Mouse (Mus musculus) forebrain, embryonic 15.5 days (tissue): ENCODE measurements around the gene Wnt16. TPM values are rescaled to one million over a fixed set of nuclear protein-coding genes. Genes with fewer than 3 reads are reported as not detected.
A peak's percentile ranks its signal among the peaks of the same experiment; 100 is the strongest.

Experiments
- ATAC-seq: fragments of 200-750 bp; cut with Nextera tagmentation; replicated peaks from 2 replicates; pipeline ENCODE4 v1.8.0; 2017; ENCODE audit warnings: mild to moderate bottlenecking, moderate TSS enrichment, moderate library complexity
- H3K27ac ChIP-seq: fragments of 300-500 bp; sonication (generic); replicated peaks from 2 replicates; pipeline ENCODE4 v1.5.1; 2015; ENCODE audit warnings: mild to moderate bottlenecking, inconsistent platforms
- H3K27me3 ChIP-seq: fragments of 300-500 bp; sonication (generic); 2 replicates; pipeline ENCODE4 v1.6.1; 2015; ENCODE audit warnings: inconsistent platforms
- H3K36me3 ChIP-seq: fragments of 300-500 bp; sonication (generic); 2 replicates; pipeline ENCODE4 v1.6.1; 2015; ENCODE audit warnings: mild to moderate bottlenecking, inconsistent platforms
- H3K4me1 ChIP-seq: fragments of 300-500 bp; sonication (generic); 2 replicates; pipeline ENCODE4 v1.6.1; 2015; ENCODE audit warnings: inconsistent platforms
- H3K4me2 ChIP-seq: fragments of 300-500 bp; sonication (generic); replicated peaks from 2 replicates; pipeline ENCODE4 v1.6.1; 2015; ENCODE audit warnings: mild to moderate bottlenecking, inconsistent platforms
- H3K4me3 ChIP-seq: fragments of 300-500 bp; sonication (generic); 2 replicates; pipeline ENCODE4 v1.5.1; 2015; ENCODE audit warnings: mild to moderate bottlenecking, inconsistent platforms
- H3K9ac ChIP-seq: fragments of 300-500 bp; sonication (generic); replicated peaks from 2 replicates; pipeline ENCODE4 v1.6.1; 2015; ENCODE audit warnings: mild to moderate bottlenecking, inconsistent platforms
- H3K9me3 ChIP-seq: fragments of 300-500 bp; sonication (generic); 2 replicates; pipeline ENCODE4 v1.6.1; 2016; ENCODE audit warnings: inconsistent platforms
- WGBS: fragments of 180-500 bp; shearing (Covaris S2); methylation state at CpG from one replicate; pipeline ENCODE4 v1.1.7; 2015; ENCODE audit warnings: mixed read lengths; 5-methylcytosine and 5-hydroxymethylcytosine counted together
- polyA plus RNA-seq: library from polyadenylated mRNA; unstranded; fragments of >200 nt; fragmentation: Nextera tagmentation; extraction: Ambion mirVana; gene quantifications from 2 replicates; pipeline ENCODE4 v1.2.1, GENCODE M21; 2015

Wnt16 gene
- polyA plus RNA-seq, 1 experiment from 2014 or later = 0.36 TPM

GRCm38 (mm10) chr6:22330169-22330960 is 42.3 kb downstream of the Wnt16 start:
- no peaks in the 10 kb centered on the region for H3K27me3 ChIP-seq
- no peak overlapping the region for H3K4me2 ChIP-seq
- H3K9ac ChIP-seq = no peak overlapping the region
- H3K36me3 ChIP-seq = no peaks in the 10 kb centered on the region
- no peak overlapping the region for H3K4me3 ChIP-seq
- peaks cover 3% of the 10 kb centered on the region; the same call in 1 of the 2 replicates for H3K4me1 ChIP-seq
- WGBS = 90% methylated on average over 13 of the region's 13 CpGs
- no peaks in the 10 kb centered on the region for H3K9me3 ChIP-seq
- no peak for ATAC-seq
- no peak overlapping the region for H3K27ac ChIP-seq

- whole genome bisulfite sequencing = 94% methylated on average over 2 of the region's 2 CpGs
- no peaks in the 10 kb centered on the region for H3K9me3 ChIP-seq
- H3K9ac ChIP-seq = no peak overlapping the region
- no peaks in the 10 kb centered on the region for H3K36me3 ChIP-seq
- H3K4me1 ChIP-seq = no peaks in the 10 kb centered on the region
- H3K4me2 ChIP-seq = no peak overlapping the region
- ATAC-seq = no peak
- no peaks in the 10 kb centered on the region for H3K27me3 ChIP-seq
- no peak overlapping the region for H3K27ac ChIP-seq
- no peak overlapping the region for H3K4me3 ChIP-seq
Measured at GRCm38 (mm10) chr6:22332548-22332947, 44.5 kb downstream of the Wnt16 start.

GRCm38 (mm10) chr6:22339763-22340542 is 51.9 kb downstream of the Wnt16 start:
- Histone ChIP-seq H3K27ac (no peak overlapping the region), H3K4me3 (no peak overlapping the region), H3K36me3 (no peaks in the 10 kb centered on the region), H3K4me2 (no peak overlapping the region), H3K9me3 (no peaks in the 10 kb centered on the region), H3K4me1 (no peaks in the 10 kb centered on the region), H3K9ac (no peak overlapping the region), H3K27me3 (no peaks in the 10 kb centered on the region)
- 95% methylated on average over 15 of the region's 15 CpGs for WGBS
- ATAC-seq = no peak

- Histone ChIP-seq H3K9me3 (no peaks in the 10 kb centered on the region), H3K27ac (no peak overlapping the region), H3K4me2 (no peak overlapping the region), H3K27me3 (no peaks in the 10 kb centered on the region), H3K4me1 (no peaks in the 10 kb centered on the region), H3K4me3 (no peak overlapping the region), H3K36me3 (no peaks in the 10 kb centered on the region), H3K9ac (no peak overlapping the region)
- no peak for ATAC-seq
- WGBS = 96% methylated on average over 14 of the region's 14 CpGs
Measured at GRCm38 (mm10) chr6:22340779-22341178, 52.8 kb downstream of the Wnt16 start.

- no peak overlapping the region for H3K9ac ChIP-seq
- no peak overlapping the region for H3K27ac ChIP-seq
- no peaks in the 10 kb centered on the region for H3K27me3 ChIP-seq
- H3K4me3 ChIP-seq = no peak overlapping the region
- no peaks in the 10 kb centered on the region for H3K36me3 ChIP-seq
- peaks cover 8% of the 10 kb centered on the region for H3K4me1 ChIP-seq
- H3K9me3 ChIP-seq = no peaks in the 10 kb centered on the region
- H3K4me2 ChIP-seq = no peak overlapping the region
- WGBS = 85% methylated on average over 3 of the region's 3 CpGs
- ATAC-seq = no peak
Measured at GRCm38 (mm10) chr6:22343292-22343691, 55.3 kb downstream of the Wnt16 start.

- H3K27me3 ChIP-seq = no peaks in the 10 kb centered on the region
- H3K9ac ChIP-seq = no peak overlapping the region
- H3K27ac ChIP-seq = no peak overlapping the region
- peaks cover 8% of the 10 kb centered on the region for H3K4me1 ChIP-seq
- H3K36me3 ChIP-seq = no peaks in the 10 kb centered on the region
- 93% methylated on average over 6 of the region's 6 CpGs for WGBS
- H3K4me2 ChIP-seq = no peak overlapping the region
- H3K4me3 ChIP-seq = no peak overlapping the region
- ATAC-seq = no peak
- no peaks in the 10 kb centered on the region for H3K9me3 ChIP-seq
Measured at GRCm38 (mm10) chr6:22343706-22344105, 55.7 kb downstream of the Wnt16 start.

GRCm38 (mm10) chr6:22344443-22344842 is 56.4 kb downstream of the Wnt16 start:
- no peaks in the 10 kb centered on the region for H3K9me3 ChIP-seq
- H3K4me2 ChIP-seq = no peak overlapping the region
- peaks cover 8% of the 10 kb centered on the region for H3K4me1 ChIP-seq
- no peak for ATAC-seq
- no peak overlapping the region for H3K4me3 ChIP-seq
- WGBS = 66% methylated on average over 6 of the region's 6 CpGs
- no peak overlapping the region for H3K9ac ChIP-seq
- no peaks in the 10 kb centered on the region for H3K36me3 ChIP-seq
- no peak overlapping the region for H3K27ac ChIP-seq
- H3K27me3 ChIP-seq = no peaks in the 10 kb centered on the region

- H3K36me3 ChIP-seq = no peaks in the 10 kb centered on the region
- H3K27me3 ChIP-seq = no peaks in the 10 kb centered on the region
- H3K4me3 ChIP-seq = no peak overlapping the region
- no peak overlapping the region for H3K4me2 ChIP-seq
- H3K9me3 ChIP-seq = no peaks in the 10 kb centered on the region
- WGBS = 77% methylated on average over 8 of the region's 8 CpGs
- H3K9ac ChIP-seq = no peak overlapping the region
- H3K4me1 ChIP-seq = peaks cover 8% of the 10 kb centered on the region
- ATAC-seq = 0 out of 2 replicates have a peak, but pooled peaks have one; percentile 26
- no peak overlapping the region for H3K27ac ChIP-seq
Measured at GRCm38 (mm10) chr6:22347132-22347902, 59.3 kb downstream of the Wnt16 start.

Other genes with a start within 250 kb of the Wnt16 start
- gene Fam3c, start 68.0 kb downstream of the Wnt16 start, polyA plus RNA-seq = 53.5 and 56.2 TPM in 2 replicates